Mouse (Mus musculus): ENCODE data around the gene 2410015M20Rik.

DNA sequence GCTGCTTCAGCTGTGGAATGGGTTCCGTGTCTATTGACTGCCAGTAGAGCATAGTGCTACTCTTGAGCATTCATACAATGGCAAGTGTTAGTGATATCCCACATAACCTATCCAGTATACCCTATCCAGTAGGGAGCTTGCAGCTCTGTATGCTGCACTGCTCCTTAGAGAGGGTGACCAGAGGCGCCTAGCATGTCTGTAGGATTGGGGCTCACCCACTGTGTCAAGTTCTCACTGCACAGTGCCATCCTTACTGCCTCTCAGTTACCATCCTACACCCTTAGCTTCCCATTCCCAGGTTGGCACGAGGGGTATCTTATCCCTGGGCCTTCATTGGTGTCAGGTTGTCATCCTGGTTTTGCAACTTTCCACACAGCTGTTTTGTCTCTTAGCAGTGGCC is 5.1 kb downstream of the 2410015M20Rik start:
- TF ChIP-seq POLR2A (IDR thresholded peaks at IDR 0.05; ENCODE audit: low read depth, low read length) = no peak
- no peak for TF ChIP-seq CTCF (conservative IDR thresholded peaks at IDR 0.05; ENCODE audit: insufficient read depth, insufficient read length, low read depth, low read length)

All from kidney, adult 2 months (tissue).